Mouse (Mus musculus): ENCODE results near the gene BC107364.
"Not testable (repeated sequence)": the region's sequence is repeated elsewhere in the genome, so short reads cannot be mapped to it uniquely, and the experiment has no call there.

- not testable (repeated sequence) for TF ChIP-seq USF2 (IDR thresholded peaks at IDR 0.05; ENCODE audit: borderline replicate concordance in 1 of 2, insufficient read depth in 1 of 2, low read depth in 1 of 2, low read length in 2 of 2); POLR2AphosphoS2 (IDR thresholded peaks at IDR 0.05; ENCODE audit: low read length); MYB (IDR thresholded peaks at IDR 0.05; ENCODE audit: low read depth, low read length); TBP (IDR thresholded peaks at IDR 0.05; ENCODE audit: low read depth, low read length); EP300 (IDR thresholded peaks at IDR 0.05; ENCODE audit: low read depth in 1 of 2, low read length in 2 of 2); KAT2A (conservative IDR thresholded peaks at IDR 0.05; ENCODE audit: low read depth, low read length); GATA1 (IDR thresholded peaks at IDR 0.05; ENCODE audit: low read depth, low read length); POLR2AphosphoS5 (IDR thresholded peaks at IDR 0.05; ENCODE audit: borderline replicate concordance, low read depth, low read length); ELF1 (IDR thresholded peaks at IDR 0.05; ENCODE audit: low read depth, low read length); MAX (IDR thresholded peaks at IDR 0.05; ENCODE audit: low read length); POLR2A (IDR thresholded peaks at IDR 0.05; ENCODE audit: control insufficient read depth in 1 of 2, insufficient read depth in 1 of 2, low read depth in 1 of 2, low read length in 2 of 2, poor library complexity in 1 of 2); ZNF384 (IDR thresholded peaks at IDR 0.05; ENCODE audit: low read depth, low read length)
Measured at GRCm38 (mm10) chr3:96494456-96494855, 42.4 kb upstream of the BC107364 start.

All from MEL (cell line).